Mouse (Mus musculus) MEL (cell line): ENCODE data around the gene Rbm12. TPM values are rescaled to one million over a fixed set of nuclear protein-coding genes. Genes with fewer than 3 reads are reported as not detected.

ENCODE experiments used
- DNase-seq: peaks from one replicate; pipeline ENCODE4 v3.0.0; 2011; ENCODE audit warnings: low read depth, low spot score
- H3K27ac ChIP-seq: 2 replicates; pipeline ENCODE4 v1.5.1; 2012; ENCODE audit warnings: low read depth, mild to moderate bottlenecking, control low read depth, low read length, moderate library complexity; ENCODE audit not compliant: control insufficient read depth
- H3K27me3 ChIP-seq, 2 experiments: fragments of 150-350 bp in 1 of 2; sonication (generic) in 1 of 2; 2 replicates each; pipeline ENCODE4 v1.6.1; 2012; ENCODE audit warnings: low read length in 2 of 2, mild to moderate bottlenecking in 2 of 2, improper control_type of control experiment in 1 of 2, moderate library complexity in 1 of 2; ENCODE audit not compliant: insufficient read depth in 2 of 2, control insufficient read depth in 1 of 2
- H3K36me3 ChIP-seq, 2 experiments: 2 replicates each; pipeline ENCODE4 v1.6.1; 2012 to 2014; ENCODE audit warnings: low read length in 2 of 2, improper control_type of control experiment in 1 of 2, inconsistent platforms in 1 of 2, mild to moderate bottlenecking in 1 of 2; ENCODE audit not compliant: insufficient read depth in 2 of 2, control insufficient read depth in 1 of 2
- H3K4me1 ChIP-seq, 2 experiments: fragments of 150-350 bp in 1 of 2; sonication (generic) in 1 of 2; 2 replicates each; pipeline ENCODE4 v1.6.1; 2012; ENCODE audit warnings: low read length in 2 of 2, improper control_type of control experiment in 1 of 2, mild to moderate bottlenecking in 1 of 2; ENCODE audit not compliant: insufficient read depth in 2 of 2, control insufficient read depth in 1 of 2
- H3K4me3 ChIP-seq, 2 experiments: fragments of 150-350 bp in 1 of 2; sonication (generic) in 1 of 2; 2 replicates each; pipeline ENCODE4 v1.5.1; 2012; ENCODE audit warnings: low read depth in 2 of 2, low read length in 2 of 2, mild to moderate bottlenecking in 2 of 2, moderate library complexity in 2 of 2, control low read depth in 1 of 2, improper control_type of control experiment in 1 of 2; ENCODE audit not compliant: control insufficient read depth in 1 of 2, insufficient read depth in 1 of 2
- H3K79me2 ChIP-seq: 2 replicates; pipeline ENCODE4 v1.6.1; 2012; ENCODE audit warnings: mild to moderate bottlenecking, low read length, moderate library complexity; ENCODE audit not compliant: control insufficient read depth, poor library complexity, insufficient read depth
- H3K9ac ChIP-seq: 2 replicates; pipeline ENCODE4 v1.6.1; 2012; ENCODE audit warnings: low read depth, mild to moderate bottlenecking, control low read depth, low read length, moderate library complexity; ENCODE audit not compliant: control insufficient read depth, poor library complexity, severe bottlenecking
- H3K9me3 ChIP-seq: fragments of 150-350 bp; sonication (generic); replicated peaks from 2 replicates; pipeline ENCODE4 v1.6.1; 2012; ENCODE audit warnings: mild to moderate bottlenecking, low read length, improper control_type of control experiment, moderate library complexity; ENCODE audit not compliant: insufficient read depth
- BHLHE40 ChIP-seq: IDR thresholded peaks from 2 replicates; pipeline ENCODE4 v1.6.1; 2012; ENCODE audit warnings: low read depth, mild to moderate bottlenecking, inconsistent platforms, low read length, improper control_type of control experiment, borderline replicate concordance
- CHD1 ChIP-seq: IDR thresholded peaks from 2 replicates; pipeline ENCODE4 v1.6.1; 2012; ENCODE audit warnings: low read depth, mild to moderate bottlenecking, inconsistent platforms, low read length, improper control_type of control experiment
- CHD2 ChIP-seq: IDR thresholded peaks from 2 replicates; pipeline ENCODE4 v1.6.1; 2011; ENCODE audit warnings: low read length, improper control_type of control experiment
- CTCF ChIP-seq, 3 experiments: IDR thresholded peaks in 2 of 3; conservative IDR thresholded peaks in 1 of 3; 2 replicates each; pipeline ENCODE4 v1.5.1; 2011 to 2012; ENCODE audit warnings: low read length in 3 of 3, low read depth in 2 of 3, mild to moderate bottlenecking in 2 of 3, improper control_type of control experiment in 1 of 3, inconsistent platforms in 1 of 3, mixed read lengths in 1 of 3, moderate library complexity in 1 of 3; ENCODE audit not compliant: control insufficient read depth in 1 of 3, insufficient read depth in 1 of 3, poor library complexity in 1 of 3, severe bottlenecking in 1 of 3
- E2F4 ChIP-seq: IDR thresholded peaks from 2 replicates; pipeline ENCODE4 v1.6.1; 2011; ENCODE audit warnings: low read depth, low read length, improper control_type of control experiment, borderline replicate concordance
- EP300 ChIP-seq, 2 experiments: IDR thresholded peaks; 2 replicates each; pipeline ENCODE4 v1.6.1; 2011; ENCODE audit warnings: improper control_type of control experiment in 2 of 2, low read length in 2 of 2, low read depth in 1 of 2, mild to moderate bottlenecking in 1 of 2
- ETS1 ChIP-seq: IDR thresholded peaks from 2 replicates; pipeline ENCODE4 v1.6.1; 2012; ENCODE audit warnings: low read depth, mild to moderate bottlenecking, inconsistent platforms, low read length, improper control_type of control experiment, moderate library complexity
- GABPA ChIP-seq: IDR thresholded peaks from 2 replicates; pipeline ENCODE4 v1.6.1; 2012; ENCODE audit warnings: low read depth, mild to moderate bottlenecking, inconsistent platforms, low read length, improper control_type of control experiment, moderate library complexity
- GATA1 ChIP-seq: IDR thresholded peaks from 2 replicates; pipeline ENCODE4 v1.6.1; 2011; ENCODE audit warnings: low read depth, low read length, improper control_type of control experiment
- HCFC1 ChIP-seq: IDR thresholded peaks from 2 replicates; pipeline ENCODE4 v1.6.1; 2012; ENCODE audit warnings: low read depth, mild to moderate bottlenecking, inconsistent platforms, low read length, improper control_type of control experiment, moderate library complexity
- MAX ChIP-seq: IDR thresholded peaks from 2 replicates; pipeline ENCODE4 v1.6.1; 2011; ENCODE audit warnings: low read length, improper control_type of control experiment
- MXI1 ChIP-seq: IDR thresholded peaks from 2 replicates; pipeline ENCODE4 v1.6.1; 2011; ENCODE audit warnings: mild to moderate bottlenecking, low read depth, low read length, improper control_type of control experiment
- MYC ChIP-seq: IDR thresholded peaks from 2 replicates; pipeline ENCODE4 v1.6.1; 2011; ENCODE audit warnings: low read depth, mild to moderate bottlenecking, low read length, improper control_type of control experiment, moderate library complexity
- NRF1 ChIP-seq: IDR thresholded peaks from 2 replicates; pipeline ENCODE4 v1.6.1; 2014; ENCODE audit warnings: low read depth, mild to moderate bottlenecking, inconsistent platforms, low read length, improper control_type of control experiment, moderate library complexity; ENCODE audit not compliant: poor library complexity, insufficient read depth, severe bottlenecking
- POLR2A ChIP-seq, 2 experiments: IDR thresholded peaks; 2 replicates each; pipeline ENCODE4 v1.6.1; 2011 to 2012; ENCODE audit warnings: low read length in 2 of 2, mild to moderate bottlenecking in 2 of 2, control low read depth in 1 of 2, improper control_type of control experiment in 1 of 2, low read depth in 1 of 2, moderate library complexity in 1 of 2; ENCODE audit not compliant: control insufficient read depth in 1 of 2, insufficient read depth in 1 of 2, poor library complexity in 1 of 2
- POLR2AphosphoS5 ChIP-seq: IDR thresholded peaks from 2 replicates; pipeline ENCODE4 v1.6.1; 2012; ENCODE audit warnings: low read depth, borderline replicate concordance, mild to moderate bottlenecking, inconsistent platforms, low read length, moderate library complexity, mixed read lengths
- RAD21 ChIP-seq: IDR thresholded peaks from 2 replicates; pipeline ENCODE4 v1.6.1; 2011; ENCODE audit warnings: mild to moderate bottlenecking, low read depth, low read length, improper control_type of control experiment
- SMC3 ChIP-seq: IDR thresholded peaks from 2 replicates; pipeline ENCODE4 v1.6.1; 2011; ENCODE audit warnings: low read depth, low read length, improper control_type of control experiment
- TCF12 ChIP-seq: IDR thresholded peaks from 2 replicates; pipeline ENCODE4 v1.6.1; 2014; ENCODE audit warnings: low read depth, mild to moderate bottlenecking, inconsistent platforms, low read length, improper control_type of control experiment, moderate library complexity
- UBTF ChIP-seq: IDR thresholded peaks from 2 replicates; pipeline ENCODE4 v1.6.1; 2012; ENCODE audit warnings: low read depth, mild to moderate bottlenecking, inconsistent platforms, low read length, improper control_type of control experiment, moderate library complexity, borderline replicate concordance; ENCODE audit not compliant: insufficient read depth
- ZC3H11A ChIP-seq: IDR thresholded peaks from 2 replicates; pipeline ENCODE4 v1.6.1; 2012; ENCODE audit warnings: low read depth, mild to moderate bottlenecking, inconsistent platforms, low read length, improper control_type of control experiment
- ZNF384 ChIP-seq: IDR thresholded peaks from 2 replicates; pipeline ENCODE4 v1.6.1; 2012; ENCODE audit warnings: low read depth, mild to moderate bottlenecking, inconsistent platforms, low read length, improper control_type of control experiment
- polyA plus RNA-seq, 2 experiments: library from polyadenylated mRNA; stranded (reverse) in 1 of 2; unstranded in 1 of 2; fragments of >175 nt in 1 of 2; fragments of >200 nt in 1 of 2; gene quantifications; 2 replicates each; pipeline versions ENCODE4 v1.2.1 to v1.2.4; 2012; ENCODE audit warnings: low replicate concordance in 2 of 2, low read depth in 1 of 2; ENCODE audit not compliant: insufficient read length in 2 of 2, insufficient read depth in 1 of 2, missing spikeins in 1 of 2
- total RNA-seq: library from RNA; depleted of rRNA; stranded (reverse); fragments of 300-350 nt; gene quantifications from 2 replicates; pipeline ENCODE4 v1.2.3, GENCODE M21; 2012

The Rbm12 gene
- total and polyA plus RNA-seq, 3 experiments: 13.4 to 42.5 (median 28.8) TPM

DNA sequence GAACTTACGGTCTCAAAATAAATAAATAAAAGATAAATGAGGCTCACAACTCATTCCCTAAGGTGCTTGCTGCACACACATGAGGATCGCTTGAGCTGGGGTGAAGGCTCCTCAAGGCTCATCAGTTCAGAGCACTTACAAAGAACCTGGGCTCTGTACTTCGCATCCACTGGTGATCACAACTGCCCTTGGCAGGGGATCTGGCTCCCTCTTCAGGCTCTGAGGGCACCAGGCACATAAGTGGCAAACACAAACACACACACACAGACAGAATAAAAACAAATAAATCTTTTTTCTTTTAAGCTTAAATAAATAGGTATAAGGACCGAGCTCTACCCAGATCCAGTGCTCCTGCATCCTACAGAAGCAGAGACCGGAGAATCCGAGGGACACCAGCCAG lies 23.9 kb upstream of the Rbm12 start:
- Histone ChIP-seq H3K27ac (no peak overlapping the region), H3K4me1 (no peaks in the 10 kb centered on the region), H3K4me3 (no peak overlapping the region), H3K36me3 (peaks cover 0 to 4% of the 10 kb centered on the region in 2 experiments; a peak in 2 of 4 replicates), H3K9me3 (no peaks in the 10 kb centered on the region), H3K9ac (no peak overlapping the region)
- no peak for TF ChIP-seq EP300 (IDR thresholded peaks at IDR 0.05; ENCODE audit: low read depth in 1 of 2, low read length in 2 of 2)
- peak; percentile 37; the same call in 1 of the 2 replicates for TF ChIP-seq SMC3
- peak; percentile 12 to 50 (median 46); a peak in 5 of 6 replicates for TF ChIP-seq CTCF (IDR thresholded peaks at IDR 0.05 in 2 of 3, conservative IDR thresholded peaks at IDR 0.05 in 1 of 3; ENCODE audit: control insufficient read depth in 1 of 3, insufficient read depth in 1 of 3, low read depth in 2 of 3, low read length in 3 of 3, poor library complexity in 1 of 3, severe bottlenecking in 1 of 3)
- TF ChIP-seq ZC3H11A: 0 out of 2 replicates have a peak, but pooled peaks have one; percentile 5
- no peak for TF ChIP-seq MAX
- TF ChIP-seq RAD21: peak; percentile 50
- TF ChIP-seq, all 39 proteins: peak for 4
- no peaks in the 10 kb centered on the region for H3K79me2 ChIP-seq
- H3K27me3 ChIP-seq: no peaks in the 10 kb centered on the region
- DNase-seq: peak; percentile 32

DNA sequence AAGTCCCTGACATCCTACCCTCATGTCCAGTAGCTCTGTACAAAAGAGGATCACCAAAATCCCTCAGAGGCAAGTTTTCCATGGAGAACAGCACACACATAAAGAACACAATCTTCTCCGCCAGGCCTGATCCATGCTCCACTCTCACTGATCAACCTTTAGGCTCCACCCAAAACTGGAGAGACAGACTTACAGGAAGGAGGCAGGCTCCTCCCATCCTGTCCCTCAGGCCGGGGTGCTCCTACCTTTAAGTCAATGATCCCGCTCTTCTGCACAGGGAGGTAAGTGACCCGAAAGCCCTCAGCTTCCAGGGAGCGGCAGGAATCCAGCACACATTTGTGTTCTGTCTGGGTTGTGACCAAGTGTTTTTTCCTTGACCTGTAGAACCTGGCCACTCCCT lies 22.4 kb upstream of the Rbm12 start:
- TF ChIP-seq NRF1 (no peak), TCF12 (no peak), GABPA (no peak), GATA1 (no peak), POLR2AphosphoS5 (no peak)
- Histone ChIP-seq H3K36me3 (peaks cover 0 to 4% of the 10 kb centered on the region in 2 experiments; a peak in 2 of 4 replicates), H3K4me1 (no peaks in the 10 kb centered on the region), H3K4me3 (no peak overlapping the region), H3K27ac (no peak overlapping the region), H3K79me2 (no peaks in the 10 kb centered on the region), H3K9ac (no peak overlapping the region), H3K9me3 (no peaks in the 10 kb centered on the region), H3K27me3 (no peaks in the 10 kb centered on the region)
- no peak for DNase-seq

DNA sequence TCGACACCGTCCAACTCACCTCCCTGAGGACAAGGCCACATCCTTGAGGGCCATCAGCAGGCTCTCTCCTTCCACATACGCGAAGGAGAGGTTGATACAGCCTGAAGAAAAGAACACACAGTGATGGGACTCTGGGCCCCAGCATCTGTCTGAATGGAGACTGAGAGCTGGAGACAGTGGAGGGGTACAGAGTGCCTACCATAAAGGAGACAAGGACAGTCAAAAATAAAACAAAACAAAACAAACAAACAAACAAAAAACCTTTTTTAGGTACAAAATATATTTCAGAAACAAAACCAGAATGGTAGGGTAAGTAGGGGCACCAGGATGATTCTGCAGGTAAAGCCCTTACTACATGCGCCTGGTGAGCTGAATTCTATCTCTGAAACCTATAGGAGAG lies 15.2 kb upstream of the Rbm12 start, which contains the start of gene Gm28036:
TSS of gene Gm28036 (minus strand) at position 101 of the 400 bp plus-strand sequence.
- no peak for TF ChIP-seq ETS1
- TF ChIP-seq RAD21: no peak
- TF ChIP-seq EP300 (IDR thresholded peaks at IDR 0.05; ENCODE audit: low read depth in 1 of 2, low read length in 2 of 2): no peak
- no peak for TF ChIP-seq GATA1
- TF ChIP-seq CHD1: no peak
- TF ChIP-seq ZC3H11A: no peak
- TF ChIP-seq HCFC1: no peak
- TF ChIP-seq MXI1: no peak
- no peak for TF ChIP-seq POLR2AphosphoS5
- TF ChIP-seq ZNF384: no peak
- no peak for TF ChIP-seq UBTF
- no peak for TF ChIP-seq MYC
- no peak for TF ChIP-seq E2F4
- no peak for TF ChIP-seq BHLHE40
- TF ChIP-seq CHD2: no peak
- TF ChIP-seq POLR2A (IDR thresholded peaks at IDR 0.05; ENCODE audit: control insufficient read depth in 1 of 2, insufficient read depth in 1 of 2, low read depth in 1 of 2, low read length in 2 of 2, poor library complexity in 1 of 2): no peak
- no peaks in the 10 kb centered on the region for H3K27me3 ChIP-seq
- H3K27ac ChIP-seq: no peak within 1 kb of the TSS
- no peaks in the 10 kb centered on the region for H3K4me1 ChIP-seq
- no peaks in the 10 kb centered on the region for H3K79me2 ChIP-seq
- no peaks in the 10 kb centered on the region for H3K9me3 ChIP-seq
- H3K36me3 ChIP-seq: peaks cover 0 to 6% of the 10 kb centered on the region in 2 experiments; a peak in 2 of 4 replicates
- no peak for DNase-seq
- no peak within 1 kb of the TSS for H3K9ac ChIP-seq
- no peak within 1 kb of the TSS for H3K4me3 ChIP-seq
